Mouse (Mus musculus) retina, embryonic 14.5 days (tissue): Measurements from ENCODE around the gene Thra.

Experiments
- DNase-seq: peaks from one replicate; pipeline ENCODE4 v3.0.0-alpha.2; 2015; ENCODE audit warnings: low spot score

Gene Thra

DNA sequence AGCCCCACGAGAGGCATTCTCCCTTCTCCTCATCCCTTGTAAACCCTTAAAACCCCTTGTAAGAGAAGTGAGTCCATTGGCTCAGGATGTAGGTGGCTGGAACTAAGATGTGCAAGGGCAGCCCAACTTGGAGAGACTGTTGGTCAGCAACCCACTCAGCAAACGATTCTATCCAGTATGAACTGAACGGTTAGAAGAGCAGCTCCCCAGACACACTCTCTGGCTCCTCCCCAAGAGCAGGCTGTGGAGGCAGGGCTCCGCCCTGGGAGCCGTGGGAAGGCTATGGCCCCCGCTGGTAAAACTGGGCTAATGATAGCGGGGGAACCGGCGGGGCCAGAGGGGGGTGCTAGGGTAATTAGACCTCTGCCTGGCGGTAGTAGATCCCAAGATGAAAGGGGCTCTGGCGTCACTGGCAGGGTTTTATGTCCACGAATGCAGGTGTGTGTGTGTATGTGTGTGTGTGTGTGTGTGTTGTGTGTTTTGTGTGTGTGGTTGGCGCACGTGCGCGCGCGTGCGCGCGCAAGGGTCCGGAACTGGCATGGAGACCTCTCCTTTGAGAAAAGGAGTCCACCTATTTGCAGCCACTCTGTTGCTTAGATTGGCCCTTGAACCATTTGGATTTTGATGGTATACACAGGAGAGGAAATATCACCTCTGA lies at the start of gene Thra:
Thra (plus strand) TSS at position 246 of the 658 bp plus-strand sequence.
- peak; percentile 82 for DNase-seq

GRCm38 (mm10) chr11:98693201-98693600 lies 47.2 kb upstream of the Thra start:
- DNase-seq: no peak

DNA sequence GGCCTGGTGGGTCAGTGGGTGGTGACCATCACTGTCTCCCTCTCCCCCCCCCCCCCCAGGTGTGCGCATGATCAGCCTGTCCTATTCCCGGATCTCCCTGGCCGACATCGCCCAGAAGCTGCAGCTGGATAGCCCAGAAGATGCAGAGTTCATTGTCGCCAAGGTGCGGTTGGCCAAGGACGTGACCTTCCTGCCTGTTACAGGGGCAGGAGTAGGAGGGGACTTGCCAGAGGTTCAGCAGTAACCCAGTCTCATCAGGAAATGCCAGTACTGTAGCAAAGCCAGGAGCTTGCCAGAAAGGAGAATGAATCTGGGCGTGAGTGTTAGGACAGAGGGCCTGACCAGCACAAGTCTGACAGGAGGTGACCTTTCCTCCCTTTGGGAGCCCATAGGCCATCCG lies 46.7 kb upstream of the Thra start:
- no peak for DNase-seq

GRCm38 (mm10) chr11:98694301-98694700 lies 46.1 kb upstream of the Thra start:
- no peak for DNase-seq

DNA sequence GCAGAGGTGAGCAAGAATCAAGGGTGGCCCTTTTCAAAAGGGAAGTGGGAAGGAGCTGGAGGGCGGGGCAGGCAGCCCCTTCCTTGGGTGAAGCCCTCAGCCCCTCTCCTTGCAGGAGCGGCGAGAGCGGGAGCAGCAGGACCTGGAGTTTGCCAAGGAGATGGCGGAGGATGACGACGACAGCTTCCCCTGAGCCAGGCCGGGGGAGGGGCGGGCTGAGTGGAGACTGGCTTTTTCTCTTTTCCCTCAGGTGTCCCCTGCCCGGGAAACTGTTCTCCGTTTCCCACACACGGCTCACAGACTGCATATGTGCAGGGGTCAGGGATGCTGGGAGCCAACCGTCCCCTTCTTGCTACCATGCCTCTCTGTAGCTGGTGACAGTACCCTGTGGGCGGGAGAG lies 45.0 kb upstream of the Thra start:
- DNase-seq: no peak

DNA sequence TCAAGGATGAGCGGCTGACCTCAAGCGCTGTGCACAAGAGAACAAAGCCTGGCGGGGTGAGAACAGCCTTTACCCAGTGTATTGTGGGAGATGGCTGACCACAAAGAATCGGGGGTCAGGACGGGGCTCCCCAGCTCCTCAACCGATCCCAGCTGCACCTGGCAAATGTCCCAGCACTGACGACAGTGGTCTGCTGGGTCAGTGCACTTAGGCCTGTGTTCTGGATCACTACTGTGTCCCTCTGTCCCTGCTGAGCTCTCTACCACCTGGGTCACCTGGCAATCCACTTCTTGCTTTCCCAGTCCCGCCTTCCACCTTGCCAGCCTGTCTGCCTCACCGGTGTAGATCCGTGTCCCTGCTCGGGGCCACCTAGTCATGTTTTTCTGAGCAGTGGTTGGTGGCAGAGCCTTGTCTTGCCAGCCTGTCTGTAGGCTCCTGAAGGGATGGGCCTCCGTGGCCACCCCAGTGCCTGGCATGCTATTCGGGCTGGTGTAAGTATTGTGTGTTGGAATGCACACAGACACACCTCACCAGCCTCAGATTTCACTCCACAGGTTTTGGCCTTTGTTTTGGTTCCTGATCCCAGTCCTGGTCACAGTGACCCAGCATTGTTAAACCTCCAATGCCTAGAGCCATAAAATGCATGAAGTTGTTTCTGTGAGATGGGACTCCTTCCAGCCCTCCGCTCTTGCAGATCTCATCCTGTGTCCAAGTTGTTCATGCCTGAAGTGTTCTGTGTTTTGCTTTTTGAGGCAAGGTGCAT lies 43.8 kb upstream of the Thra start:
- DNase-seq: no peak

- DNase-seq: no peak
Observed at GRCm38 (mm10) chr11:98697225-98697624, 43.2 kb upstream of the Thra start.

- DNase-seq: no peak
Observed at GRCm38 (mm10) chr11:98698849-98699640, 41.4 kb upstream of the Thra start.

GRCm38 (mm10) chr11:98699911-98700310 lies 40.5 kb upstream of the Thra start:
- peak; percentile 83 for DNase-seq

DNA sequence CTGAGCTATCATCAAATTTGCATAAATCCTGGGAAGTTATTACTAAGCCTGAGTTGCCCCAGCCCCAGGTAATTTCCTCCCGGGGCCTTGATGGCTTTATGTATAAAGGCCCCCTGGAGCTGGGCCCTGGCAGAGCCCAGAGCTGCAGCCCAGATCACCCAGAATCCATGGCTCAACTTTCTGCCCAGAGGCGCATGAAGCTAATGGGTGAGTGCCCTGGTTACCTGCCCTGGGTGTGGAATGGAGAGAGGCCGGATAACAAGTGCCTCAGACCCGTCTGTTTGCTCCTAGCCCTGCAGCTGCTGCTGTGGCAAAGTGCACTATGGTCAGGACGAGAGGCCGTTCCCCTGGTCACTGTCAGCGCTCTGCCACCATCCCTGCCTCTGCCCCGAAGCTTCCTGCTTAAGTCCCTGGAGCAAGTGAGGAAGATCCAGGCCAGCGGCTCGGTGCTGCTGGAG lies 39.2 kb upstream of the Thra start, which contains the start of gene Csf3:
Csf3 (plus strand) TSS at position 51 of the 458 bp plus-strand sequence.
- no peak for DNase-seq

GRCm38 (mm10) chr11:98702323-98702722 lies 38.1 kb upstream of the Thra start:
- no peak for DNase-seq

DNA sequence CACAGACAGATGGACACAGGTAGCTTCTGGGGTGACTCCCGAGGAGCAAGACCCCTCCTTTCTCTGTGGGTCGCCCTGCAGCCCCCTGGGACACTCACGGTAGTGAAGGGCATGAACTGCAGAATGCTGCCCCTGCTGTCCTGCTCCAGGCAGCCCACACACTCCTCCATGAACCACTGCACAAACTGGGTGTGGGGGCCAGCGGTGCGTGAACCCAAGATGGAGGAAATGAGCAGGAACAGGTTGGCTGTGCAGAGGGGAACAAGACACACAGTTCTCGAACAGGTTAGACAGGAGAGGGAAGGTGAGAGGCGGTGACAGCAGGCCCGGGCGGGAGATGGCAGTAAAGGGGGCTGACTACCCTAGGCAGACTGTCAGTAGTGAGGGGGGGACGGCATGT lies 35.4 kb upstream of the Thra start:
- no peak for DNase-seq

DNA sequence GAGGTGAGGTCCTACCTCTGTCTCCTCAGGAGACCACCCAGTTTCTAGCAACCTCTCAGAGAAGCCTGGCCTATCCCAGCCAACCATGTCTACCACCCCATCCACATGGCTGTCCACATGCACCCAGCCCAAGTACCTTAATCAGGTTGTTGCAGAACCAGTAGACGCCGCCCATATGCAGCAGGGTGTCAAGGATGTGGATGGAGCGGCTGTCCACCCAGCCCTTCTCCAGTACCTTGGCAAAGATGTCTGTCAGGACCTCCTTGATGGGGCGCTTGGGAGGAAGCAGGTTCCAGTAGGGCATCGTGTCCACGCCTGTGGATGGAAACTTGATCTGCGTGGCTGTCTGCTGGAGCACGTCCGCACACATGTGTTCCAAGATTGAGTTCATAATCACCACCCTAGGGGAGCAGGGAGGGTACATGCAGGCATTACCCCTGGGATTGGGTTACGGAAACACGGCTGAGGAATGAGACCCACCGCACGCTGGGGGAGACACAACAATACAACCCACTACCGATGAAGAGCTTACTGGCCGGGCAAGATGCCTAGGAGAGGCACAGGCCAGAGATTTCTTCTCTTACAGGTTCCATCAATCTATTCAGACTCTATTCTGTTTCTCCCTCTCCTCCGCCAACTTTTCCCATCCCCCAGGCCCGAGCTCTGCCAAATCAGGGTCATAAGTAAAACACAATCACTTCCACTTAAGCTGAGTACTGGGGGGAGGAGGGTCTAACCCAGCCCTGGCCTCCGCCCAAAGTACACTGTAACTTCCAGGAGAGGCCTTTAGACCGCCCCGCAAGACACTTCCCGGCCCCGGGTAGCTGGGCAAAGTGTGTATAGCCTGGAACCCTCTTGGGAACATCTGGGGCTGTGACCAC lies 32.8 kb upstream of the Thra start:
- DNase-seq: no peak

DNA sequence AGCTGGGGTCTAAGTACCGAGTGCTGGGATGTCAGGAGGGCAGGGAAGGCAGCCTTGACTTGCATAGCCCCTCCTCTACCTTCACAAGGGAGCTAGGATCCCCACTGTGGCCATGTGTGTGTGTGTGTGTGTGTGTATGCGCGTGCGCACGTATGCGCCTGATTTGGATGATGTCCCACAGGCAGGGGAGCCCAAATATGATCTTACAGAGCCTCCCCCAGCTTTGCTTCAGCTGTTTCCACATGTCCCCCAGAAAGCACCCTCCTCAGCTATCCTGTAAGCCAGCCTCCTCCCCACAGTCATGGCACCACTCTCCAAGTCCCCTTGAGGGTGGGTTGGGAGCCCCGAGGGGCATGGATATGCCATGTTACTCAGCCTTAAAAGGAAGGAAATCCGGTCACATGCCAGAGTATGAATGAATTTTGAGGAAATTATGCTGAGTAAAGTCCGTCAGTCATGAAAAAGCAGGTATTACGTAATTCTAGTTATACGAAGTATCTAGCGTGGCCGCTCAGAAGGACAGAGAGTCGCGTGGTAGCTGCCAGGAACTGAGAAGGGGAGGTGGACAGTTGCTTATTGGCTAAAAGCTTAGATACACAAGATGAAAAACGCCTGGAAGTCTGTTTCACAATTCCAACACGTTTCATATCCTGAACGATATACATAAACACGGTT lies 32.0 kb upstream of the Thra start:
- no peak for DNase-seq

GRCm38 (mm10) chr11:98709001-98709741 lies 31.3 kb upstream of the Thra start:
- DNase-seq: no peak

DNA sequence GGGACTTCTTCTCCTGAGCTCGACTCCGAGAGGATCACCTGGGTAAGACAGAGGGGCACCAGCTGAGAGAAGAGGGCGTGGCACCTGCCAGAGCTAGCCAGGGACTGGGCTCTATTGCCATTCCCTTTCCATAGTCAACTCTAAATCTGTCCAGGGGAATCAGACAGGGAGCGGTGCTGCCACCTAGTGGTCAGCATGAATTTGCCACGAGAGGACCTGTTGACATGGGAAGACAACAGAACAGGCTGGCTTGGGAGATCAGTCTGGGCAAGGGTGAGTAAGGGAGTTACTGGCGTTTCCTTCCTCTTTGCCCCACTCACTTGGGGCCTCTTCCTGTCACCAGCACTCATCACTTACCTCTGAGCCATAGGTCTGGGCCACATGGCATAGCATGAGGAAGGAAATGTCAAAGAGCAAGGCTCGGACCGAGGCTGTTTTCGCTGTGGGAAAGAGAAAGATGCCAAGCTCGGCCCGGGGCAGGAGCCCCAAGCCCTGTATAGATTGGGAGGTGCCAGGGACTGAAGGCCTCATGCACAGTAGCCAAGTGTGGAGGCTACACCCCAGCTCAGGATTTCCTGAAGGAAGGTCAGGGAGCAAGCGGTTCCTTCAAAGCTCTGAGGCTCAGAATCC lies 29.9 kb upstream of the Thra start:
- peak; percentile 91 for DNase-seq

- DNase-seq: no peak
Observed at GRCm38 (mm10) chr11:98711046-98711434, 29.4 kb upstream of the Thra start.

GRCm38 (mm10) chr11:98712009-98712408 lies 28.4 kb upstream of the Thra start:
- peak; percentile 39 for DNase-seq

DNA sequence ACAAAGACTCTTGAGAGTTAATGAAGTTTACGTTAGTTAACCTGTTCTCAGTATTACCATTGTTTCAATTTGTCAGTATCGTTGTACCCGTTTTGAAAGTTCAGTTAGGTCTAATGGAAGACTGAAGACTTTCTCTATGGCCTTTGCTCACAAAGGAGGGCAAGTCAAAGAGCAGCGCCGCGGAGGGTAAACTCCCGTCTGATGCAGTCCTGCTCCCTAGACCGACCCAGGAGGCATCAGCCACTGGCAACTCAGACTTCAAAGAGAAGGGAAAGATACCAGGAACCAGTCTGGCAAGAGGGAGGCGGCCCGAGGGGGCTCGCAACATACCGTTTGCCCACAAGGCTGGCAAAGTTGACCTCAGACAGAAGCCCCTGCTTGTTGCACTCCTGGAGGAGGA lies 26.7 kb upstream of the Thra start:
- no peak for DNase-seq

DNA sequence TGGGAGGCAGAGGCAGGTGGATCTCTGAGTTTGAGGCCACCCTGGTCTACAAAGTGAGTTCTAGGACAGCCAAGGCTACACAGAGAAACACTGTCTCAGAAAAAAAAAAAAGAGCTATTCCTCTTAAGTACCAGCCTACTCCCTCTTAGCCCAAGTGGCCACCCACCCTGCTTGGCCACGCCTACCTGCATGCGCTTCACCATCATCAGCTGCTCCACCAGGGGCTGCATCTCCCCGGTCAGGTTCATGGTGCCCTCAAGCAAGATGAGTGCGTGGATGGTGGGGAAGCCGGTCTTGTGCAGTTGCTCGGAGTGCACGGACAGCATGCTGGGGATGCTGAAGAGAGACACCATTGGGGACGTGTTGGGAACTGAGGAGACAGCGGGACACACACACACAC lies 24.5 kb upstream of the Thra start:
- no peak for DNase-seq
